Mouse (Mus musculus): ENCODE measurements at regions not wholly inside any gene's neighbourhood (a gene's known extent, or its start where the extent isn't known, plus 50 kb on each side); places are given as distances from the start of the nearest gene placed in this dataset.
A peak's percentile ranks its signal among the peaks of the same experiment; 100 is the strongest.

DNA sequence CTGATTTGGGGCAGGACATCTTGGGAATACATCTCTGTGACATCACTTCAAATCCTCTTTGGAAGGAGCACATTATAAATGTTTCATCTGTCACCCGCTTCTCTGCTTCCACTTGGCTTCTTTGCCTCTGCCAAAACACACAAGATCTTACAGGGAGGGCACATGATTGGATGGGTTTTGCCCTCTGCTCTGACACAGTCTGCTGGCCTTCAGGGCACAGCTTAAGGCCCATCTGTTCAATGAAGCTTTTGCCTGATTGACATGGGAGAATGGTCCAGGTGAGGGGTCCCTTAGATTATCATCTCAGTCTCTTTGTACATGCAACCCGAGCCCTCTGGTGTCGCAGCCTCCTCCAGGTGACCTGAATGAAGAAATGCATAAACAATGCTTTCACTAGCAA, 612.7 kb upstream of the Fam92a start:
- no peaks in the 10 kb centered on the region for H3K9me3 ChIP-seq (replicated peaks; ENCODE audit: control insufficient read depth, low read length, poor library complexity, severe bottlenecking)
- no peaks in the 10 kb centered on the region for H3K27me3 ChIP-seq (ENCODE audit: control insufficient read depth, insufficient read depth, low read depth, low read length)
- H3K4me3 ChIP-seq (ENCODE audit: low read depth, low read length) = no peak overlapping the region
- 0 out of 2 replicates have a peak, but pooled peaks have one; percentile 42 for ATAC-seq
- no peaks in the 10 kb centered on the region for H3K36me3 ChIP-seq (ENCODE audit: control insufficient read depth, insufficient read depth, low read length)
- no peak overlapping the region for H3K9ac ChIP-seq (ENCODE audit: low read depth, low read length)
- H3K27ac ChIP-seq (ENCODE audit: low read length) = no peak overlapping the region
- 57% methylated on average over 3 of the region's 3 CpGs for WGBS
- no peak overlapping the region for H3K4me2 ChIP-seq (ENCODE audit: low read length)
- H3K4me1 ChIP-seq (ENCODE audit: control insufficient read depth, insufficient read depth, low read length) = no peaks in the 10 kb centered on the region; the same call in 1 of the 2 replicates

DNA sequence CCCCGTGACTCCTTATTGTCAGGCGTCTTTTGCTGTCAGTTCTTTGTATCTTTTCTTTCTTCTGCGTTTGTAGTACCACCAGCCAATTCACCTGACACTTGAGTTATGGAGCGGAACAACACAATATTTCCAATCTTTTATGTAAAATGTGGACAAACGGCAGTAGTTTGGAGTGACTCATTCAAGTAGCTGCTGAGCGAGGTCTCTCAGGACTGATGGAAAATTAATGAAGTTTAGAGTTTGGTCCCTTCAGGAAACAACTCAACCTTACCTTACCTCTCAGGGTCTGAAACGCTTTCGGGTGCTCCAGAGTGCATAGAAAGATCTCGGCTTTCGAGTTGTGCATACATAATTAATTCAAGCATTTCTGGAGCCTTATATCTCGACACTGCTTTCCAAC, 612.3 kb upstream of the Fam92a start:
- no peaks in the 10 kb centered on the region for H3K36me3 ChIP-seq (ENCODE audit: control insufficient read depth, insufficient read depth, low read length)
- no peak overlapping the region for H3K27ac ChIP-seq (ENCODE audit: low read length)
- H3K4me1 ChIP-seq (ENCODE audit: control insufficient read depth, insufficient read depth, low read length) = no peaks in the 10 kb centered on the region; the same call in 1 of the 2 replicates
- no peak overlapping the region for H3K9ac ChIP-seq (ENCODE audit: low read depth, low read length)
- no peak for ATAC-seq
- H3K27me3 ChIP-seq (ENCODE audit: control insufficient read depth, insufficient read depth, low read depth, low read length) = no peaks in the 10 kb centered on the region
- 70% methylated on average over 11 of the region's 11 CpGs for WGBS
- no peaks in the 10 kb centered on the region for H3K9me3 ChIP-seq (replicated peaks; ENCODE audit: control insufficient read depth, low read length, poor library complexity, severe bottlenecking)
- no peak overlapping the region for H3K4me3 ChIP-seq (ENCODE audit: low read depth, low read length)
- no peak overlapping the region for H3K4me2 ChIP-seq (ENCODE audit: low read length)

DNA sequence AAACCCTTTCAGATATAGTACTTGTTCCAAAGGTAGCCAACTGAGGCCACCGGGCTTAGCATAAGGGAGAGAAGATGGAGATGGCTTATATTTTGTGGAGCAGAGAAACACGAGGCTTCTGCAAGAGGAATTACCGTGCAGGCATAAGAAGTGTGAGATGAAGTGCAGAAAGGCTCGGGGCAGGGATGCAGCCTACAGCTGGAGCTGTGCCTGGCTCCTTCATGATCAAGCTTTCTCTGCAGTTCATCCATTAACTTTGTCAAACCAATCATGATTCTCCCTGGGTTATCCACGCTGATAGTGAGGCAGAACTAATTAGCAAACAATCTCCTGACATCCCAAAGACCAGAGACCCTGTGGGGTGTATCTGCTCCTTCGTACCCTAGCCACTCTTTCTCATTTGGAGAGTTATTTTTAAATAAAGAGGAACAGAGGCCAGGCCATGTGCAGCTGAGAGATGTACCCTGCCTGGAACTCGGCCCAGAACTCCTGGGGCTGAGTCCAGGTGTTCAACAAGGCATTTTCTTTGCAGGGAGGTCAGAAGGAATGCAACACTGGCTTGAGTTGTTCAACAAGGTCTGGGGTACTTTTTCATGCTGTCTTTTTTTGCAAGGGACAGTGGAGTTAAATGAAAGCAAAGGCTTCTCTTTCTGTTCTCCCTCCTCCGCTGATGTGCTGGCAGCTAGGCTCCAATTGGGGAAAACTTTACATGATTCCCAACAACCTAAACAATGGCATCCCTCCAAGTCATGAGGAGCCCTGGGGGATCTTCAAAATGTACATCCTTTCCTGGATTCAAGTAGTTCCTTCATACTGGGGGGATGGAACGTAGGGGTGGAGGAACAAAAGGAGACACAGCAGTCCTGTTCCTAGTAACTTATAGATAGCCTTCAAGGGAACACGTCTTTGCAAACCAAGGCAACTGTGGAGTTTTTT, 610.4 kb upstream of the Fam92a start:
- Histone ChIP-seq H3K4me2 (ENCODE audit: low read length) (no peak overlapping the region), H3K27me3 (ENCODE audit: control insufficient read depth, insufficient read depth, low read depth, low read length) (no peaks in the 10 kb centered on the region), H3K4me3 (ENCODE audit: low read depth, low read length) (no peak overlapping the region), H3K36me3 (ENCODE audit: control insufficient read depth, insufficient read depth, low read length) (no peaks in the 10 kb centered on the region), H3K9ac (ENCODE audit: low read depth, low read length) (no peak overlapping the region), H3K4me1 (ENCODE audit: control insufficient read depth, insufficient read depth, low read length) (no peaks in the 10 kb centered on the region; the same call in 1 of the 2 replicates), H3K27ac (ENCODE audit: low read length) (no peak overlapping the region), H3K9me3 (replicated peaks; ENCODE audit: control insufficient read depth, low read length, poor library complexity, severe bottlenecking) (no peaks in the 10 kb centered on the region)
- ATAC-seq = no peak
- 60% methylated on average over 10 of the region's 10 CpGs for WGBS

DNA sequence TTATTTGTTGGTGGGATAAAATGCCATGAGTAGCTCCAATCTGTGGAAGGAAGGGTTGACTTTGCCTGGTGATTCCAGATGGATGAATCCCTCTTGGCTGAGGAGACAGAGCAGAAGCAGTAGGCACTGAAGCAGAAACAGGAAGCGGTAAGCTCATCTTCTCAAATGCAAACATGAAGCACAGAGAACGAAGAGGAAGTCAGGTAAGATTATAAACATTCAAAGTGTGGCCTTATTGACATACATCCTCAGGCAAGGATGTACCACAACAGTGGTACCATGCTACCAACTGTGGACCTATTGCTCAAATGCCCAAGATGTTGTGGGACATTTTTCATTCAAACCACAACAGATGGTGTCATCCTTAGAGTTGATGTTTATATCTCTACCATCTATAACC, 608.4 kb upstream of the Fam92a start:
- no peak overlapping the region for H3K4me2 ChIP-seq (ENCODE audit: low read length)
- no peaks in the 10 kb centered on the region for H3K36me3 ChIP-seq (ENCODE audit: control insufficient read depth, insufficient read depth, low read length)
- H3K27ac ChIP-seq (ENCODE audit: low read length) = no peak overlapping the region
- no peaks in the 10 kb centered on the region for H3K9me3 ChIP-seq (replicated peaks; ENCODE audit: control insufficient read depth, low read length, poor library complexity, severe bottlenecking)
- no peak for ATAC-seq
- H3K4me3 ChIP-seq (ENCODE audit: low read depth, low read length) = no peak overlapping the region
- 95% methylated on average over 2 of the region's 2 CpGs for WGBS
- no peaks in the 10 kb centered on the region for H3K27me3 ChIP-seq (ENCODE audit: control insufficient read depth, insufficient read depth, low read depth, low read length)
- no peak overlapping the region for H3K9ac ChIP-seq (ENCODE audit: low read depth, low read length)
- H3K4me1 ChIP-seq (ENCODE audit: control insufficient read depth, insufficient read depth, low read length) = no peaks in the 10 kb centered on the region; the same call in 1 of the 2 replicates

DNA sequence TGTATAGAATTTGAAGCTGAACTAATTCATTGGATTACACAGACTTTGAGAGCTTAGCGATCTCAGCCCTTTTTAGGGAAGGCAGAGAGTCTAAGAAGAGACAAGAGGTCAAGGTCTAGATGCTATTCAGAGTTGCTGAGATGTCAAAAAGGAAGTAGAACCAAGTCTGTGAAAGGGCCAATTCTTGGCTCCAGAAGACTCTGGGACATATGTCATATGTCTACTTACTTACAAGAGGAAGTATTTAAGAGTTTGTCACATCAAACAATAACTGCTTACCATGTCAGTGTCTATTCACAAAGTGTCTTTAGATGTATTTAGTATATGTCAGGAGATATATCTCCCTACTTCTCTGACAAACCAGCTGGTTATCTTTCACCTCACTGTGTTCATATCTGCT, 607.4 kb upstream of the Fam92a start:
- Histone ChIP-seq H3K27ac (ENCODE audit: low read length) (no peak overlapping the region), H3K9me3 (replicated peaks; ENCODE audit: control insufficient read depth, low read length, poor library complexity, severe bottlenecking) (no peaks in the 10 kb centered on the region), H3K4me1 (ENCODE audit: control insufficient read depth, insufficient read depth, low read length) (peaks cover 6% of the 10 kb centered on the region), H3K27me3 (ENCODE audit: control insufficient read depth, insufficient read depth, low read depth, low read length) (no peaks in the 10 kb centered on the region), H3K9ac (ENCODE audit: low read depth, low read length) (no peak overlapping the region), H3K4me3 (ENCODE audit: low read depth, low read length) (no peak overlapping the region), H3K4me2 (ENCODE audit: low read length) (no peak overlapping the region), H3K36me3 (ENCODE audit: control insufficient read depth, insufficient read depth, low read length) (no peaks in the 10 kb centered on the region)
- WGBS = 64% methylated on average over 1 of the region's 1 CpGs
- ATAC-seq = no peak

DNA sequence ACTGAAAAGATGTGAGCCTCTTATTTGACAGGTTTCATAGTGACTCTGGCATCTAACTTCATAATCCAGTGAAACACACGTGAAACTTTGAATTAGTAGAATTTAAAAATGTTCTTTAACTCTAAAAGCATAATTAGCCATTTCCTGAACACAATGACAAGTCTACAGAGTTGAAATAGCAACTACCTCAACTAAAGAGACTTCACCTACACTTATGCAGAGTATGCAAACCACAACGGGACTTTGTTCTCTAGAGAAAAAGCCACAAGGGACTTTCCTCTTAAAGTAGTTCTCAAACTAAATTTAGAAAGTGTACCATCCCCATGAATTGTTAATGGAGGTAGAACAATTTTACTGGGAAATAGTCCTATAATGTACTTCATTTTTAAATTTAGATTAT, 606.3 kb upstream of the Fam92a start:
- no peaks in the 10 kb centered on the region for H3K36me3 ChIP-seq (ENCODE audit: control insufficient read depth, insufficient read depth, low read length)
- no peak overlapping the region for H3K9ac ChIP-seq (ENCODE audit: low read depth, low read length)
- H3K4me3 ChIP-seq (ENCODE audit: low read depth, low read length) = no peak overlapping the region
- H3K4me1 ChIP-seq (ENCODE audit: control insufficient read depth, insufficient read depth, low read length) = peaks cover 6% of the 10 kb centered on the region
- H3K27me3 ChIP-seq (ENCODE audit: control insufficient read depth, insufficient read depth, low read depth, low read length) = no peaks in the 10 kb centered on the region
- no peak overlapping the region for H3K27ac ChIP-seq (ENCODE audit: low read length)
- no peak for ATAC-seq
- no peaks in the 10 kb centered on the region for H3K9me3 ChIP-seq (replicated peaks; ENCODE audit: control insufficient read depth, low read length, poor library complexity, severe bottlenecking)
- 81% methylated on average over 2 of the region's 2 CpGs for WGBS
- H3K4me2 ChIP-seq (ENCODE audit: low read length) = no peak overlapping the region

DNA sequence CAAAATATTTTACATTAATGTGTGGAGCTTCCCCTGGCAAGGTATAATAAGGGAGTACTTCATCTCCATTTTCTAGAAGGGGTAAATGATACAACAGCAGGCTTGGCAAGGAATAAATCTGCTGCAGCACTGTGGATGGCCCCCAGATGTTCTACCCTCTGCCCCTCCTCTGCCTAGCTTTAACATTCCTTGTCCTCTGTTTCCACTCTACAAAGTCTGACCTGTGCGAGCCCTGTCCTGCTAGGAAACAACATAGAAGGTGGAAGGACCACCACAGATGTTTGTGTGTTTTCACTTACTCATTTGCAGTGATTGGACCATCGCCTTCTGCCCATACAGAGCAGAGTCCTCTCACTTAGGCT, 604.4 kb upstream of the Fam92a start:
- Histone ChIP-seq H3K4me3 (ENCODE audit: low read depth, low read length) (no peak overlapping the region), H3K27ac (ENCODE audit: low read length) (no peak overlapping the region), H3K9me3 (replicated peaks; ENCODE audit: control insufficient read depth, low read length, poor library complexity, severe bottlenecking) (no peaks in the 10 kb centered on the region), H3K4me2 (ENCODE audit: low read length) (no peak overlapping the region), H3K9ac (ENCODE audit: low read depth, low read length) (no peak overlapping the region), H3K36me3 (ENCODE audit: control insufficient read depth, insufficient read depth, low read length) (no peaks in the 10 kb centered on the region), H3K4me1 (ENCODE audit: control insufficient read depth, insufficient read depth, low read length) (peaks cover 6% of the 10 kb centered on the region), H3K27me3 (ENCODE audit: control insufficient read depth, insufficient read depth, low read depth, low read length) (no peaks in the 10 kb centered on the region)
- ATAC-seq = 0 out of 2 replicates have a peak, but pooled peaks have one; percentile 26
- 87% methylated on average over 2 of the region's 2 CpGs for WGBS

DNA sequence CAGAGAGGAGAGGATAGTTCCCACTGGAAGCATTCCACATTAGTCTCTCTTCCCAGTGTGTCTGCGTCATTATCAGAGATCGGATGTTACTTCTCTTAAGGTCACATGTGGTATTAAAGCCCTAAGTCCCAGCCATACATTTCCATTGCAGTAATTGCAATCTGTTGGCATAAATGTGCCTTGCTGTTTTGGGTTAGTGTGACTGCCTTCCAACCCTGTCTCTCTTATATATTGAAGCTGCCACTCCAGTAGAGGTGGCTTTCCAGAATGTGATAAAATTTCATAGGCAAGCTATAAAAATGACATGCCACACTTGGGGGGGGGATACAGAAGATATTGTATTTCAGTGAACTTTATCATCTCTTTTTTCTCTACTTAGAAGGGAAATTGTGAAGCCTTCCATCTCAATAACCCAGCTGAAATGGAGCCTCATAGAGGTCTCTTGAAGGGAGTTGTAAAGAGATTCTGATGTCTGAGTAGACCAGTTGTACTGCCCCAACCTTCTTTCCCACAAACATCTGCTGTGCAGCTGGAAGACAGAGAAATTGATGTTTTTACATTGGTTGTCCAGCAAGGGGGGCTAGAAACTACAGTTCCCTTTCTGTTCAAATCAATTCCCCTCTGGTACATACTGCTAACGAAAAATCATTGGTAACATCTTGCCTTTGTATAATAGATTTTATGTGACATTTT, 603.9 kb upstream of the Fam92a start:
- Histone ChIP-seq H3K27me3 (ENCODE audit: control insufficient read depth, insufficient read depth, low read depth, low read length) (no peaks in the 10 kb centered on the region), H3K9ac (ENCODE audit: low read depth, low read length) (no peak overlapping the region), H3K9me3 (replicated peaks; ENCODE audit: control insufficient read depth, low read length, poor library complexity, severe bottlenecking) (no peaks in the 10 kb centered on the region), H3K4me2 (ENCODE audit: low read length) (no peak overlapping the region), H3K36me3 (ENCODE audit: control insufficient read depth, insufficient read depth, low read length) (no peaks in the 10 kb centered on the region), H3K4me1 (ENCODE audit: control insufficient read depth, insufficient read depth, low read length) (peaks cover 6% of the 10 kb centered on the region), H3K4me3 (ENCODE audit: low read depth, low read length) (no peak overlapping the region), H3K27ac (ENCODE audit: low read length) (no peak overlapping the region)
- 30% methylated on average over 3 of the region's 3 CpGs for WGBS
- ATAC-seq = peak; percentile 46; the same call in 1 of the 2 replicates

DNA sequence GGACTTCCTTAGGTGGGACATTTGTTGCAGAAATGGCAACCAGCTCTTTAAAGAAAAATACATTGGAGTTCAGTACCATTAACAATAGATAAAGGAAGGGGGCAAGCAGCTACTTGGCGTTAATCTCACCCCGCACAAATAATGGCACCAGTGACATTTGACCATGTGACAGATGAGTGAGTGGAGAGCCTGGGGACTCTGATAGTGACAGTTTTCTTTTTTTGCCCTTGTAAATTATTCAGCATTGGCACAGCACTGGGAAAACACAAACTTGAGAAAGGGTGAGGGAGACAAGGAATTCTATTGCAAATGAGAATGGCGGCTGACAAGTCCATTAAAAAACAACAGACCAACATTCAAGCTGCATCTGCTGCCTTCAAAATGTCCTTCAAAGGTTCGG, 603.3 kb upstream of the Fam92a start:
- 20% methylated on average over 4 of the region's 4 CpGs for WGBS
- H3K9ac ChIP-seq (ENCODE audit: low read depth, low read length) = no peak overlapping the region

More for the DNA sequence above, 603.3 kb upstream of the Fam92a start:
- no peaks in the 10 kb centered on the region for H3K9me3 ChIP-seq (replicated peaks; ENCODE audit: control insufficient read depth, low read length, poor library complexity, severe bottlenecking)
- no peak overlapping the region; the same call in none of the 2 replicates for H3K27ac ChIP-seq (ENCODE audit: low read length)
- H3K4me1 ChIP-seq (ENCODE audit: control insufficient read depth, insufficient read depth, low read length) = peaks cover 6% of the 10 kb centered on the region
- ATAC-seq = peak; percentile 43
- H3K36me3 ChIP-seq (ENCODE audit: control insufficient read depth, insufficient read depth, low read length) = no peaks in the 10 kb centered on the region
- no peak overlapping the region for H3K4me3 ChIP-seq (ENCODE audit: low read depth, low read length)
- no peak overlapping the region for H3K4me2 ChIP-seq (ENCODE audit: low read length)
- no peaks in the 10 kb centered on the region for H3K27me3 ChIP-seq (ENCODE audit: control insufficient read depth, insufficient read depth, low read depth, low read length)
